In genomic region chr10:77282822-77283221, GRCm38 (mm10) we compare ENCODE assay signal across 9 mouse cellular contexts. TPM values are rescaled to one million over a fixed set of nuclear protein-coding genes. Genes with fewer than 3 reads are reported as not detected.
DNase-seq lines count a peak whose midpoint lies in the region; ATAC-seq and TF ChIP-seq lines count a peak whose summit lies in the region.
"Had no signal": no experiment of that assay in that cellular context is flagged by ENCODE, and none has a peak within 500 bp of the region (broad histone marks: within the 10 kb centered on the region; RNA-seq: fewer than 3 reads in every experiment).

No protein-coding gene starts in this region.

- no peak overlapping the region for H3K4me3 ChIP-seq in C2C12 (ENCODE audit: insufficient read depth, poor library complexity, severe bottlenecking)
- H3K4me3 ChIP-seq in lung, embryonic 15.5 days = no peak overlapping the region
- H3K4me3 ChIP-seq: limb, embryonic 15.5 days had no signal

- no peak overlapping the region for H3K9ac ChIP-seq in lung, embryonic 15.5 days
- H3K9ac ChIP-seq: limb, embryonic 15.5 days had no signal

- H3K36me3 ChIP-seq in C2C12 (ENCODE audit: control insufficient read depth, insufficient read depth) = no peaks in the 10 kb centered on the region
- H3K36me3 ChIP-seq in lung, embryonic 15.5 days = no peaks in the 10 kb centered on the region
- H3K36me3 ChIP-seq: limb, embryonic 15.5 days had no signal

- H3K4me1 ChIP-seq in lung, embryonic 15.5 days = peaks cover 33% of the 10 kb centered on the region

- H3K27ac ChIP-seq in lung, embryonic 15.5 days = no peak overlapping the region
- H3K27ac ChIP-seq: limb, embryonic 15.5 days had no signal

- 0 out of 2 replicates have a peak, but pooled peaks have one; percentile 17 for ATAC-seq in lung, embryonic 15.5 days (ENCODE audit: borderline replicate concordance, extremely low read depth, low FRiP score, low TSS enrichment)
- no peak for ATAC-seq in activated CD4-positive, CD25-positive, alpha-beta regulatory T cell, adult 4 months

- TF ChIP-seq CTCF in C2C12 (IDR thresholded peaks at IDR 0.05; ENCODE audit: control insufficient read depth, insufficient read depth, insufficient read length) = peak; percentile 90

- intact Hi-C loops in gastrocnemius, postnatal 14 days (cut with DNase I; ENCODE audit: low total_unique reads) = loop anchor here (2.0 kb wide), 1 partner anchor 228 kb away; no protein-coding TSS in a partner anchor

- H3K4me2 ChIP-seq in lung, embryonic 15.5 days = no peak overlapping the region
- H3K4me2 ChIP-seq: limb, embryonic 15.5 days had no signal

- peak; percentile 52 for DNase-seq in MEL-GATA-1-ER (ENCODE audit: extremely low read depth, low read depth)
- peak; percentile 85 for DNase-seq in cerebellum, adult 9-10 months
- peak; percentile 72 for DNase-seq in gastrocnemius, postnatal 14 days
- DNase-seq in kidney, postnatal 4 days = peak; percentile 80 to 84
- peak; percentile 81 to 86 for DNase-seq in right cerebral cortex, adult 2 months (ENCODE audit: low spot score in 2 of 2)

- peaks cover 3% of the 10 kb centered on the region for H3K27me3 ChIP-seq in C2C12 (ENCODE audit: control insufficient read depth, insufficient read depth, insufficient read length)
- H3K27me3 ChIP-seq in lung, embryonic 15.5 days = no peaks in the 10 kb centered on the region

- H3K9me3 ChIP-seq in lung, embryonic 15.5 days = no peaks in the 10 kb centered on the region
- H3K9me3 ChIP-seq: limb, embryonic 15.5 days had no signal

- H3ac ChIP-seq in C2C12 (ENCODE audit: control insufficient read depth, insufficient read length, low read depth) = no peak overlapping the region

- H3K79me3 ChIP-seq in C2C12 (ENCODE audit: low read depth) = no peaks in the 10 kb centered on the region

- 19% methylated on average over 6 of the region's 6 CpGs for WGBS in lung, embryonic 15.5 days

- no peaks in the 10 kb centered on the region for H3K79me2 ChIP-seq in C2C12 (ENCODE audit: control insufficient read depth, insufficient read depth)

TF ChIP-seq in C2C12, 6 proteins besides CTCF, POLR2A, EP300 and RAD21:
- TF ChIP-seq MAX (IDR thresholded peaks at IDR 0.05) (no peak), CEBPB (IDR thresholded peaks at IDR 0.05; ENCODE audit: low read depth) (no peak), MYOG (IDR thresholded peaks at IDR 0.05; ENCODE audit: control insufficient read depth, extremely low read depth, insufficient read length) (no peak), MYOD1 (IDR thresholded peaks at IDR 0.05; ENCODE audit: control insufficient read depth, insufficient read length, low read depth) (no peak), FOSL1 (IDR thresholded peaks at IDR 0.05; ENCODE audit: insufficient read depth, low read length, poor library complexity, severe bottlenecking) (no peak), USF1 (IDR thresholded peaks at IDR 0.05; ENCODE audit: low read depth) (no peak)

RNA-seq across cellular contexts. Expression of gene Pofut2, which starts 23.8 kb away (rescaled TPM):
- 105 TPM for polyA plus RNA-seq in C2C12 (2012; fragmentation: generic; extraction: Trizol)
- total RNA-seq in gastrocnemius, postnatal 14 days (2021) = 10 to 100 TPM; 26.8 to 31.7 TPM
- polyA plus RNA-seq in lung, embryonic 15.5 days (2015; fragmentation: Nextera tagmentation; extraction: Ambion mirVana) = 128 and 139 TPM in 2 replicates
- 10 to 100 TPM; 18.5 to 19.9 TPM for polyA plus RNA-seq in activated CD4-positive, CD25-positive, alpha-beta regulatory T cell, adult 4 months (2017; shearing (Covaris generic))
